Mouse (Mus musculus): ENCODE measurements around the gene Copz1. TPM values are rescaled to one million over a fixed set of nuclear protein-coding genes. Genes with fewer than 3 reads are reported as not detected.

Gene Copz1
- total RNA-seq, 2 experiments from 2014 or later: 85.5 to 93.0 TPM

DNA sequence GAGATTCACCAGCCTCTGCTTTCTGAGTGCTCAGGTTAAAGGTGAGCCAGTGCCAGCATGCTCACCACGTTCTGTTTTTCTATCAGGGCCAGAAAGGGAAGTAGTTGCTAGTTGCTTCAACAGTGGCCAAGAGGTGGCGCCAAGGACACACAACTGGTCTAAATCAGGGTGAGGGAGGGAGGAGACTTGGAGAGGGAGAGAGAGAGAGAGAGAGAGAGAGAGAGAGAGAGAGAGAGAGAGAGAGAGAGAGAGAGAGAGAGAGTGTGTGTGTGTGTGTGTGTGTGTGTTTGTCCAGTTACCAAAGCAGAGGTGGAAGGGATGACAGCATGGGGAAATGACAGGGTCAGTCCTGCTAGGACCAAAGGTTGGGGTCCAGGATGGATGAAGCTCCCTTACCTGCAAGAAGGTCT, 74.8 kb downstream of the Copz1 start:
- no peak overlapping the region for H3K27ac ChIP-seq
- no peak for DNase-seq (ENCODE audit: extremely low spot score in 1 of 2, low spot score in 2 of 2)
- TF ChIP-seq CTCF (IDR thresholded peaks at IDR 0.05): peak; percentile 48
- intact Hi-C loops (cut with DNase I): loop anchor here (1.0 kb wide), 1 partner anchor 41 kb away; no protein-coding TSS in a partner anchor
- no peak overlapping the region for H3K4me3 ChIP-seq

Small RNA genes within 50 kb of the gene (microRNA-seq; reads per million reads assigned to microRNA genes)
- gene Mir148b: 52.8 to 62.1 reads per million in 2 experiments

Other genes starting within 250 kb of the Copz1 start
- 10 to 100 TPM; 20.7 to 23.2 TPM for gene Smug1, start 105.6 kb upstream of the Copz1 start, total RNA-seq (2021)
- gene Cbx5, start 32.9 kb upstream of the Copz1 start, total RNA-seq (2021): 100 to 1,000 TPM; 171 to 176 TPM
- gene Hnrnpa1, start 32.3 kb upstream of the Copz1 start, total RNA-seq (2021): 100 to 1,000 TPM; 233 to 247 TPM
- not detected for gene Nfe2, start 14.3 kb upstream of the Copz1 start, total RNA-seq (2021)
- under 1 TPM; 0.40 to 0.66 TPM for gene Gpr84, start 37.9 kb downstream of the Copz1 start, total RNA-seq (2021)
- 10 to 100 TPM; 66.1 to 77.5 TPM for gene Zfp385a, start 67.4 kb downstream of the Copz1 start, total RNA-seq (2021)
- 1 to 10 TPM; 2.6 to 3.0 TPM for gene Itga5, start 94.0 kb downstream of the Copz1 start, total RNA-seq (2021)
- gene Gtsf1, start 157.8 kb downstream of the Copz1 start, total RNA-seq (2021): not detected
- gene Gtsf2, start 175.8 kb downstream of the Copz1 start, total RNA-seq (2021): not detected
- 1 to 10 TPM; 8.3 to 9.2 TPM for gene Nckap1l, start 181.1 kb downstream of the Copz1 start, total RNA-seq (2021)
- gene Pde1b, start 230.3 kb downstream of the Copz1 start, total RNA-seq (2021): 100 to 1,000 TPM; 138 to 175 TPM

All from left cerebral cortex, adult 2 months (tissue).